Mouse (Mus musculus) CH12.LX (cell line): ENCODE results near the gene Ehd1. TPM values are rescaled to one million over a fixed set of nuclear protein-coding genes. Genes with fewer than 3 reads are reported as not detected.

ENCODE experiments used
- DNase-seq: peaks from one replicate; pipeline ENCODE4 v3.0.0-alpha.2; 2013; ENCODE audit errors: extremely low read depth
- H3K27ac ChIP-seq: 2 replicates; pipeline ENCODE4 v1.5.1; 2012; ENCODE audit warnings: low read depth, mild to moderate bottlenecking, control low read depth, moderate library complexity; ENCODE audit not compliant: insufficient read depth
- H3K27me3 ChIP-seq: replicated peaks from 2 replicates; pipeline ENCODE3; 2012; ENCODE audit warnings: inconsistent platforms
- H3K36me3 ChIP-seq, 2 experiments: replicated peaks in 1 of 2; 2 replicates each; pipeline versions ENCODE3 to v1.6.1; 2012; ENCODE audit warnings: inconsistent platforms in 1 of 2, low read length in 1 of 2, mild to moderate bottlenecking in 1 of 2, mixed read lengths in 1 of 2, moderate library complexity in 1 of 2; ENCODE audit not compliant: control insufficient read depth in 1 of 2, insufficient read depth in 1 of 2
- H3K4me1 ChIP-seq, 2 experiments: 2 replicates each; pipeline ENCODE4 v1.6.1; 2012; ENCODE audit warnings: inconsistent platforms in 1 of 2, moderate library complexity in 1 of 2; ENCODE audit not compliant: insufficient read depth in 2 of 2, control insufficient read depth in 1 of 2
- H3K4me2 ChIP-seq: 2 replicates; pipeline ENCODE4 v1.6.1; 2012; ENCODE audit warnings: low read depth, mild to moderate bottlenecking, control low read depth; ENCODE audit not compliant: poor library complexity, insufficient read depth, severe bottlenecking
- H3K4me3 ChIP-seq, 3 experiments: fragments of 150-350 bp in 1 of 3; sonication (generic) in 1 of 3; replicated peaks in 1 of 3; 2 replicates each; pipeline versions ENCODE3 to v1.5.1; 2011 to 2012; ENCODE audit warnings: low read depth in 2 of 3, low read length in 2 of 3, mild to moderate bottlenecking in 2 of 3, moderate library complexity in 2 of 3, control low read depth in 1 of 3, improper control_type of control experiment in 1 of 3, inconsistent platforms in 1 of 3, mixed read lengths in 1 of 3; ENCODE audit not compliant: poor library complexity in 1 of 3
- H3K79me2 ChIP-seq: replicated peaks from 2 replicates; pipeline ENCODE4 v1.6.1; 2012; ENCODE audit warnings: mild to moderate bottlenecking, moderate library complexity; ENCODE audit not compliant: control insufficient read depth, poor library complexity, insufficient read depth, severe bottlenecking; ENCODE audit errors: extremely low read depth
- H3K9ac ChIP-seq: 2 replicates; pipeline ENCODE4 v1.6.1; 2012; ENCODE audit warnings: low read depth, mild to moderate bottlenecking, control low read depth, moderate library complexity; ENCODE audit not compliant: insufficient read depth
- H3K9me3 ChIP-seq: replicated peaks from 2 replicates; pipeline ENCODE3; 2012; ENCODE audit warnings: low read length, inconsistent platforms, mixed read lengths
- BHLHE40 ChIP-seq: IDR thresholded peaks from 2 replicates; pipeline ENCODE4 v1.6.1; 2011; ENCODE audit warnings: mild to moderate bottlenecking, low read depth, low read length, improper control_type of control experiment
- CHD1 ChIP-seq: IDR thresholded peaks from 2 replicates; pipeline ENCODE4 v1.6.1; 2012; ENCODE audit warnings: low read depth, low read length, improper control_type of control experiment, inconsistent platforms
- CHD2 ChIP-seq: IDR thresholded peaks from 2 replicates; pipeline ENCODE4 v1.6.1; 2011; ENCODE audit warnings: low read length, improper control_type of control experiment
- CTCF ChIP-seq, 2 experiments: IDR thresholded peaks in 1 of 2; conservative IDR thresholded peaks in 1 of 2; 2 replicates each; pipeline ENCODE4 v1.5.1; 2011 to 2012; ENCODE audit warnings: low read depth in 2 of 2, low read length in 2 of 2, improper control_type of control experiment in 1 of 2, inconsistent platforms in 1 of 2, mild to moderate bottlenecking in 1 of 2, moderate library complexity in 1 of 2
- E2F4 ChIP-seq: IDR thresholded peaks from 2 replicates; pipeline ENCODE4 v1.6.1; 2011; ENCODE audit warnings: low read depth, low read length, improper control_type of control experiment; ENCODE audit not compliant: insufficient replicate concordance
- ELF1 ChIP-seq: IDR thresholded peaks from 2 replicates; pipeline ENCODE4 v1.6.1; 2014; ENCODE audit warnings: low read depth, mild to moderate bottlenecking, inconsistent platforms, low read length, improper control_type of control experiment
- EP300 ChIP-seq: IDR thresholded peaks from 2 replicates; pipeline ENCODE4 v1.6.1; 2011; ENCODE audit warnings: low read length, improper control_type of control experiment
- ETS1 ChIP-seq: conservative IDR thresholded peaks from 2 replicates; pipeline ENCODE4 v1.6.1; 2012; ENCODE audit warnings: low read depth, mild to moderate bottlenecking, inconsistent platforms, low read length, improper control_type of control experiment, moderate library complexity
- HCFC1 ChIP-seq: IDR thresholded peaks from 2 replicates; pipeline ENCODE4 v1.6.1; 2012; ENCODE audit warnings: low read depth, mild to moderate bottlenecking, inconsistent platforms, low read length, improper control_type of control experiment
- IRF4 ChIP-seq: IDR thresholded peaks from 2 replicates; pipeline ENCODE4 v1.6.1; 2014; ENCODE audit warnings: low read depth, mild to moderate bottlenecking, inconsistent platforms, low read length, improper control_type of control experiment
- MAX ChIP-seq: IDR thresholded peaks from 2 replicates; pipeline ENCODE4 v1.6.1; 2011; ENCODE audit warnings: low read length, improper control_type of control experiment
- MEF2A ChIP-seq: IDR thresholded peaks from 2 replicates; pipeline ENCODE4 v1.6.1; 2014; ENCODE audit warnings: low read depth, mild to moderate bottlenecking, inconsistent platforms, low read length, improper control_type of control experiment, borderline replicate concordance
- MXI1 ChIP-seq: IDR thresholded peaks from 2 replicates; pipeline ENCODE4 v1.6.1; 2011; ENCODE audit warnings: mild to moderate bottlenecking, low read depth, low read length, improper control_type of control experiment
- MYC ChIP-seq: IDR thresholded peaks from 2 replicates; pipeline ENCODE4 v1.6.1; 2011; ENCODE audit warnings: low read depth, mild to moderate bottlenecking, improper control_type of control experiment, low read length
- NELFE ChIP-seq: IDR thresholded peaks from 2 replicates; pipeline ENCODE4 v1.6.1; 2011; ENCODE audit warnings: low read depth, low read length, improper control_type of control experiment
- NRF1 ChIP-seq: IDR thresholded peaks from 2 replicates; pipeline ENCODE4 v1.6.1; 2014; ENCODE audit warnings: low read depth, mild to moderate bottlenecking, inconsistent platforms, low read length, improper control_type of control experiment, moderate library complexity
- PAX5 ChIP-seq: IDR thresholded peaks from 2 replicates; pipeline ENCODE4 v1.6.1; 2012; ENCODE audit warnings: low read length, inconsistent platforms, mixed read lengths
- POLR2A ChIP-seq: IDR thresholded peaks from 2 replicates; pipeline ENCODE4 v1.6.1; 2011; ENCODE audit warnings: low read depth, mild to moderate bottlenecking, improper control_type of control experiment, low read length
- POLR2AphosphoS2 ChIP-seq: IDR thresholded peaks from 2 replicates; pipeline ENCODE4 v1.6.1; 2011; ENCODE audit warnings: low read depth, low read length, improper control_type of control experiment
- RAD21 ChIP-seq: IDR thresholded peaks from 2 replicates; pipeline ENCODE4 v1.6.1; 2011; ENCODE audit warnings: low read depth, mild to moderate bottlenecking, low read length, improper control_type of control experiment, moderate library complexity
- RCOR1 ChIP-seq: conservative IDR thresholded peaks from 2 replicates; pipeline ENCODE4 v1.6.1; 2012; ENCODE audit warnings: low read depth, mild to moderate bottlenecking, inconsistent platforms, low read length, improper control_type of control experiment
- SMC3 ChIP-seq: IDR thresholded peaks from 2 replicates; pipeline ENCODE4 v1.6.1; 2011; ENCODE audit warnings: low read depth, low read length, improper control_type of control experiment
- TBP ChIP-seq: conservative IDR thresholded peaks from 2 replicates; pipeline ENCODE4 v1.6.1; 2011; ENCODE audit warnings: low read depth, low read length, improper control_type of control experiment
- TCF12 ChIP-seq: IDR thresholded peaks from 2 replicates; pipeline ENCODE4 v1.6.1; 2014; ENCODE audit warnings: low read depth, mild to moderate bottlenecking, inconsistent platforms, low read length, improper control_type of control experiment
- UBTF ChIP-seq: IDR thresholded peaks from 2 replicates; pipeline ENCODE4 v1.6.1; 2012; ENCODE audit warnings: low read depth, mild to moderate bottlenecking, inconsistent platforms, low read length, improper control_type of control experiment, moderate library complexity
- USF1 ChIP-seq: IDR thresholded peaks from 2 replicates; pipeline ENCODE4 v1.6.1; 2014; ENCODE audit warnings: low read depth, mild to moderate bottlenecking, inconsistent platforms, low read length, improper control_type of control experiment
- USF2 ChIP-seq: conservative IDR thresholded peaks from 2 replicates; pipeline ENCODE4 v1.6.1; 2011; ENCODE audit warnings: low read depth, low read length, improper control_type of control experiment
- ZC3H11A ChIP-seq: IDR thresholded peaks from 2 replicates; pipeline ENCODE4 v1.6.1; 2012; ENCODE audit warnings: low read depth, mild to moderate bottlenecking, inconsistent platforms, low read length, improper control_type of control experiment
- ZKSCAN1 ChIP-seq: IDR thresholded peaks from 2 replicates; pipeline ENCODE4 v1.6.1; 2012; ENCODE audit warnings: low read depth, inconsistent platforms, low read length, improper control_type of control experiment, borderline replicate concordance
- ZMIZ1 ChIP-seq: IDR thresholded peaks from 2 replicates; pipeline ENCODE4 v1.6.1; 2012; ENCODE audit warnings: low read depth, mild to moderate bottlenecking, inconsistent platforms, low read length, improper control_type of control experiment
- ZNF384 ChIP-seq: IDR thresholded peaks from 2 replicates; pipeline ENCODE4 v1.6.1; 2012; ENCODE audit warnings: low read depth, low read length, improper control_type of control experiment, inconsistent platforms
- dilution Hi-C: fragments of 300-500 bp; cut with MboI; formaldehyde crosslinking; loops from 2 replicates; pipeline ENCODE4 v1.14.3; 2020; ENCODE audit warnings: low sequenced_read_pairs; ENCODE audit not compliant: extremely low pct_unique_long_range_greater_than_20kb, extremely low pct_ligation_motif_present
- in situ Hi-C: fragments of 300-500 bp; cut with MboI; formaldehyde crosslinking; loops from 3 replicates; pipeline ENCODE4 v1.14.3; 2019; ENCODE audit warnings: low sequenced_read_pairs, low pct_ligation_motif_present, low pct_unique_long_range_greater_than_20kb, mixed read lengths
- polyA plus RNA-seq: library from polyadenylated mRNA; unstranded; fragments of >175 nt; gene quantifications from 2 replicates; pipeline ENCODE4 v1.2.1, GENCODE M21; 2012; ENCODE audit warnings: low read depth; ENCODE audit not compliant: insufficient read length
- total RNA-seq, 2 experiments: library from RNA; depleted of rRNA; stranded (reverse); fragments of 300-350 nt in 1 of 2; fragments of >200 nt in 1 of 2; gene quantifications; 2 replicates each; pipeline ENCODE4 v1.2.3; 2012 to 2014

Ehd1 gene
- total and polyA plus RNA-seq, 3 experiments: 131 to 400 (median 245) TPM

GRCm38 (mm10) chr19:6270661-6271060 is 5.9 kb upstream of the Ehd1 start:
- Histone ChIP-seq H3K4me1 (peaks cover 19 to 51% of the 10 kb centered on the region in 2 experiments), H3K79me2 (peaks cover 5% of the 10 kb centered on the region; the same call in 1 of the 2 replicates), H3K9me3 (no peaks in the 10 kb centered on the region), H3K4me2 (no peak overlapping the region), H3K4me3 (no peak overlapping the region), H3K27ac (no peak overlapping the region), H3K36me3 (peaks cover 0 to 4% of the 10 kb centered on the region in 2 experiments), H3K27me3 (peaks cover 2% of the 10 kb centered on the region), H3K9ac (no peak overlapping the region)
- no peak for TF ChIP-seq EP300
- no peak for TF ChIP-seq NELFE
- TF ChIP-seq ELF1: no peak
- no peak for TF ChIP-seq MXI1
- no peak for TF ChIP-seq UBTF
- TF ChIP-seq BHLHE40: no peak
- TF ChIP-seq ZC3H11A: no peak
- TF ChIP-seq IRF4: no peak
- TF ChIP-seq ZKSCAN1: no peak
- TF ChIP-seq MAX: no peak
- TF ChIP-seq NRF1: no peak
- TF ChIP-seq SMC3: no peak
- TF ChIP-seq HCFC1: no peak
- no peak for TF ChIP-seq ZNF384
- no peak for TF ChIP-seq ETS1
- no peak for TF ChIP-seq CHD2
- no peak for TF ChIP-seq USF1
- no peak for TF ChIP-seq USF2
- TF ChIP-seq CHD1: no peak
- dilution Hi-C loops: no loop called here
- no peak for DNase-seq
- in situ Hi-C loops: no loop called here

GRCm38 (mm10) chr19:6271206-6271605 is 5.3 kb upstream of the Ehd1 start:
- dilution Hi-C loops (no loop called here), in situ Hi-C loops (no loop called here)
- no peak for TF ChIP-seq TCF12
- TF ChIP-seq POLR2A: no peak
- TF ChIP-seq MYC: no peak
- TF ChIP-seq SMC3: no peak
- no peak for TF ChIP-seq ZC3H11A
- no peak for TF ChIP-seq TBP
- no peak for TF ChIP-seq ELF1
- TF ChIP-seq MAX: no peak
- no peak for TF ChIP-seq MEF2A
- no peak for TF ChIP-seq ZMIZ1
- TF ChIP-seq USF2: no peak
- TF ChIP-seq RAD21: no peak
- no peak for TF ChIP-seq POLR2AphosphoS2
- no peak for TF ChIP-seq ZKSCAN1
- TF ChIP-seq E2F4: no peak
- TF ChIP-seq RCOR1: no peak
- TF ChIP-seq CTCF (conservative IDR thresholded peaks at IDR 0.05 in 1 of 2, IDR thresholded peaks at IDR 0.05 in 1 of 2; ENCODE audit: low read depth in 2 of 2, low read length in 2 of 2): no peak
- no peak for TF ChIP-seq PAX5
- no peak for TF ChIP-seq NRF1
- peaks cover 6% of the 10 kb centered on the region; the same call in 1 of the 2 replicates for H3K79me2 ChIP-seq
- H3K27ac ChIP-seq: no peak overlapping the region
- H3K27me3 ChIP-seq: peaks cover 2% of the 10 kb centered on the region
- H3K4me3 ChIP-seq: no peak overlapping the region
- no peaks in the 10 kb centered on the region for H3K9me3 ChIP-seq
- H3K4me2 ChIP-seq: no peak overlapping the region
- peaks cover 19 to 55% of the 10 kb centered on the region in 2 experiments for H3K4me1 ChIP-seq
- peaks cover 0 to 4% of the 10 kb centered on the region in 2 experiments for H3K36me3 ChIP-seq
- no peak overlapping the region for H3K9ac ChIP-seq
- no peak for DNase-seq
